8 mouse cellular contexts compared by ENCODE assay signal in the genomic region with DNA sequence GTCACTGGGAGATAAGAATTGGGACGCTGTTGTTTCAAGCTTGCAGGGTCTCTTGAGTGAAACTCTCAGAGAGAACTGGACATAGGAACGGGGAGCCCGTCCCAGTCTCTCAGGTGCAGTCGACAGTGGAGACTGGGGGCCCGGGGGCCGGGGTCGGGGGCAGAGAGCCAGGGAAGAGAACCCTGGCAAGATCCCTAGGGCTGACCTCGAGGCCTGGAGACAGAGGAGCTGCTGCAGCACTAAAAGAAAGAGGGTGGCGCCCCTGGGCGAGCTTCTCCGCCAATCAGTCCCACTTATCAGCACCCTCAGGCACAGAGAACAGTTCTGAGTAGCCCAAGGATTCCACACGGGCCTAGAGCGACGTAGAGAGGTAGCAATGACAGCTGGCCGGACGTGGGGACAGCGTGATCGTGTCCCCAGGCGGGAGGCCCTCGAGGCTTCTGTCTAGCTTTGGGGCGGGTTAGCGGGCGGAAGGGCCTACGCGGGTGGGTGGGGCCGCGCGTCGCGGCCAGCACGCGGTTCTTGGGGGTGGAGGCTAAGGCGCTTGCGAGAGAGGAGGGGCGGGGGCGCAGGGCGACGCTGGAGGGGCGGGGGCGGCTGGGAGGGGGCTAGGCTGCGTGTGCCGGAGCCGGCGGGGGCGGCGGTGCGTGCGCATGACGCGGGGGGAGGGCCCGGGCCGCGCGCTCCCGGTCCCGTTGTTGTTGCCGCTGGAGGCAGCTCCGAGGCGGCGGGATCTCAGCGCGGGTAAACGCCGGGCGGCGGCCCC. TPM values are rescaled to one million over a fixed set of nuclear protein-coding genes. Genes with fewer than 3 reads are reported as not detected.
DNase-seq lines count a peak whose midpoint lies in the region; ATAC-seq and TF ChIP-seq lines count a peak whose summit lies in the region.

No protein-coding gene starts in this region.

- peak; percentile 73 for ATAC-seq in forebrain, embryonic 11.5 days (replicated peaks; ENCODE audit: low FRiP score)
- peak; percentile 79 for ATAC-seq in heart, postnatal 0 days (ENCODE audit: insufficient read depth, low read depth)
- peak; percentile 62 for ATAC-seq in neutrophil, adult 5-6 weeks (ENCODE audit: extremely low read depth, insufficient number of reproducible peaks, low FRiP score, poor library complexity, severe bottlenecking)

- H3K4me1 ChIP-seq in ES-Bruce4 (ENCODE audit: control insufficient read depth, insufficient read depth, low read length): peaks cover 6% of the 10 kb centered on the region
- peaks cover 36% of the 10 kb centered on the region for H3K4me1 ChIP-seq in forebrain, embryonic 11.5 days (replicated peaks; ENCODE audit: control insufficient read depth, insufficient read depth, low read length)
- peaks cover 18% of the 10 kb centered on the region for H3K4me1 ChIP-seq in heart, postnatal 0 days (ENCODE audit: control insufficient read depth, insufficient read depth)
- peaks cover 20% of the 10 kb centered on the region for H3K4me1 ChIP-seq in lung, adult 2 months (ENCODE audit: control insufficient read depth, insufficient read depth, low read length)

- TF ChIP-seq CTCF in ES-Bruce4 (IDR thresholded peaks at IDR 0.05; ENCODE audit: low read depth, low read length): no peak
- TF ChIP-seq CTCF in heart, postnatal 0 days (IDR thresholded peaks at IDR 0.05; ENCODE audit: low read depth): no peak
- TF ChIP-seq CTCF in lung, adult 2 months (IDR thresholded peaks at IDR 0.05; ENCODE audit: insufficient read depth, low read length): no peak

- H3K9ac ChIP-seq in ES-Bruce4 (ENCODE audit: low read depth, poor library complexity, severe bottlenecking): peak overlapping the region; percentile 95
- peak overlapping the region; percentile 93 for H3K9ac ChIP-seq in forebrain, embryonic 11.5 days (ENCODE audit: low read length)
- H3K9ac ChIP-seq in heart, postnatal 0 days (replicated peaks; ENCODE audit: low read depth, low read length): peak overlapping the region; percentile 81

- peak overlapping the region; percentile 53 for H3K4me3 ChIP-seq in ES-Bruce4 (ENCODE audit: low read depth, low read length)
- H3K4me3 ChIP-seq in forebrain, embryonic 11.5 days (ENCODE audit: low read depth, low read length): peak overlapping the region; percentile 93
- peak overlapping the region; percentile 81 for H3K4me3 ChIP-seq in heart, postnatal 0 days (ENCODE audit: low read depth, low read length)
- H3K4me3 ChIP-seq in lung, adult 2 months (replicated peaks; ENCODE audit: extremely low read depth, low read depth, low read length): peak overlapping the region; percentile 94

- H3K36me3 ChIP-seq in ES-Bruce4 (ENCODE audit: control insufficient read depth, insufficient read depth, low read length, poor library complexity, severe bottlenecking): no peaks in the 10 kb centered on the region
- H3K36me3 ChIP-seq in forebrain, embryonic 11.5 days (ENCODE audit: control insufficient read depth, insufficient read depth, low read length): no peaks in the 10 kb centered on the region
- no peaks in the 10 kb centered on the region for H3K36me3 ChIP-seq in heart, postnatal 0 days (replicated peaks; ENCODE audit: control insufficient read depth, insufficient read depth, low read length)

- H3K4me2 ChIP-seq in forebrain, embryonic 11.5 days (ENCODE audit: low read depth, low read length, severe bottlenecking): peak overlapping the region; percentile 98
- H3K4me2 ChIP-seq in heart, postnatal 0 days (ENCODE audit: low read depth, low read length): peak overlapping the region; percentile 99

- no peak for TF ChIP-seq POLR2A in ES-Bruce4 (IDR thresholded peaks at IDR 0.05; ENCODE audit: insufficient read depth, low read length)
- TF ChIP-seq POLR2A in lung, adult 2 months (IDR thresholded peaks at IDR 0.05; ENCODE audit: borderline replicate concordance, extremely low read depth, low read depth, low read length): peak; percentile 90; the same call in 1 of the 2 replicates

- no peaks in the 10 kb centered on the region for H3K27me3 ChIP-seq in ES-Bruce4 (ENCODE audit: control insufficient read depth, insufficient read depth, low read length, poor library complexity, severe bottlenecking)
- H3K27me3 ChIP-seq in forebrain, embryonic 11.5 days (ENCODE audit: control insufficient read depth, insufficient read depth, low read length): no peaks in the 10 kb centered on the region
- H3K27me3 ChIP-seq in heart, postnatal 0 days (ENCODE audit: control insufficient read depth, insufficient read depth, low read length): no peaks in the 10 kb centered on the region

- H3K27ac ChIP-seq in ES-Bruce4 (ENCODE audit: insufficient read depth, low read length): no peak overlapping the region
- H3K27ac ChIP-seq in forebrain, embryonic 11.5 days (ENCODE audit: low read depth, low read length): peak overlapping the region; percentile 86
- peak overlapping the region; percentile 89 for H3K27ac ChIP-seq in heart, postnatal 0 days (ENCODE audit: low read depth)

- WGBS in forebrain, embryonic 11.5 days: 3% methylated on average over 50 of the region's 66 CpGs
- WGBS in heart, postnatal 0 days: 2% methylated on average over 32 of the region's 66 CpGs
- WGBS in lung, adult 2 months: 4% methylated on average over 45 of the region's 66 CpGs

- DNase-seq in c-Kit-positive CD71-positive TER-119-negative erythroid progenitor cells, embryonic 14.5 days (ENCODE audit: low read depth): peak; percentile 77
- peak; percentile 95 for DNase-seq in forebrain, embryonic 11.5 days (ENCODE audit: low spot score)
- DNase-seq in heart, postnatal 0 days (ENCODE audit: low spot score): peak; percentile 87
- DNase-seq in kidney, postnatal 4 days: peak; percentile 88 to 92
- peak; percentile 79 for DNase-seq in lung, adult 2 months
- DNase-seq in testis, postnatal 14 days (ENCODE audit: low spot score): peak; percentile 85

- TF ChIP-seq EP300 in ES-Bruce4 (IDR thresholded peaks at IDR 0.05; ENCODE audit: insufficient read depth, low read depth, low read length): no peak
- TF ChIP-seq EP300 in heart, postnatal 0 days (IDR thresholded peaks at IDR 0.05; ENCODE audit: low read depth): no peak

- H3K9me3 ChIP-seq in ES-Bruce4 (replicated peaks; ENCODE audit: control insufficient read depth, insufficient read depth, low read length, poor library complexity, severe bottlenecking): no peaks in the 10 kb centered on the region
- no peaks in the 10 kb centered on the region for H3K9me3 ChIP-seq in forebrain, embryonic 11.5 days (ENCODE audit: control insufficient read depth, low read length)
- H3K9me3 ChIP-seq in heart, postnatal 0 days (replicated peaks; ENCODE audit: control insufficient read depth, low read length): no peaks in the 10 kb centered on the region

RNA-seq across cellular contexts. Expression of a gene that starts 0.5 kb away (rescaled TPM):
- 76.8 and 79.9 TPM in 2 replicates for polyA plus RNA-seq in ES-Bruce4 (2011; ENCODE audit: insufficient read depth, insufficient read length, low read depth, missing spikeins)
- 52.7 and 67.0 TPM in 2 replicates for polyA plus RNA-seq in forebrain, embryonic 11.5 days (2014; fragmentation: Nextera tagmentation; extraction: Ambion mirVana)
- 39.3 and 40.6 TPM in 2 replicates for total RNA-seq in heart, postnatal 0 days (2014; rRNA removed; ENCODE audit: low replicate concordance)
- 15.6 and 18.3 TPM in 2 replicates for polyA plus RNA-seq in heart, postnatal 0 days (2015; fragmentation: Nextera tagmentation; extraction: Ambion mirVana)
- polyA plus RNA-seq in lung, adult 2 months (2012; rRNA removed): 127 TPM in 2 replicates
- total RNA-seq in neutrophil, adult 5-6 weeks (2017): 26.1 and 28.6 TPM in 2 replicates

RNA-seq across cellular contexts. Expression of a gene that starts 3.8 kb away (rescaled TPM):
- 4.8 and 7.7 TPM in 2 replicates for polyA plus RNA-seq in ES-Bruce4 (2011; ENCODE audit: insufficient read depth, insufficient read length, low read depth, missing spikeins)
- polyA plus RNA-seq in forebrain, embryonic 11.5 days (2014; fragmentation: Nextera tagmentation; extraction: Ambion mirVana): 30.2 and 31.8 TPM in 2 replicates
- total RNA-seq in heart, postnatal 0 days (2014; rRNA removed; ENCODE audit: low replicate concordance): 30.8 and 36.7 TPM in 2 replicates
- 16.5 and 17.3 TPM in 2 replicates for polyA plus RNA-seq in heart, postnatal 0 days (2015; fragmentation: Nextera tagmentation; extraction: Ambion mirVana)
- 49.5 and 56.4 TPM in 2 replicates for polyA plus RNA-seq in lung, adult 2 months (2012; rRNA removed)
- total RNA-seq in neutrophil, adult 5-6 weeks (2017): 28.2 and 29.4 TPM in 2 replicates

RNA-seq across cellular contexts. Expression of a gene that starts 6.4 kb away (rescaled TPM):
- polyA plus RNA-seq in ES-Bruce4 (2011; ENCODE audit: insufficient read depth, insufficient read length, low read depth, missing spikeins): 51.6 and 59.8 TPM in 2 replicates
- 104 and 116 TPM in 2 replicates for polyA plus RNA-seq in forebrain, embryonic 11.5 days (2014; fragmentation: Nextera tagmentation; extraction: Ambion mirVana)
- 368 and 470 TPM in 2 replicates for total RNA-seq in heart, postnatal 0 days (2014; rRNA removed; ENCODE audit: low replicate concordance)
- 219 and 223 TPM in 2 replicates for polyA plus RNA-seq in heart, postnatal 0 days (2015; fragmentation: Nextera tagmentation; extraction: Ambion mirVana)
- polyA plus RNA-seq in lung, adult 2 months (2012; rRNA removed): 187 and 234 TPM in 2 replicates
- total RNA-seq in neutrophil, adult 5-6 weeks (2017): 32.2 and 32.9 TPM in 2 replicates

RNA-seq across cellular contexts. Expression of a gene that starts 27.8 kb away (rescaled TPM):
- polyA plus RNA-seq in ES-Bruce4 (2011; ENCODE audit: insufficient read depth, insufficient read length, low read depth, missing spikeins): 11.3 and 12.6 TPM in 2 replicates
- polyA plus RNA-seq in forebrain, embryonic 11.5 days (2014; fragmentation: Nextera tagmentation; extraction: Ambion mirVana): 28.4 and 28.7 TPM in 2 replicates
- total RNA-seq in heart, postnatal 0 days (2014; rRNA removed; ENCODE audit: low replicate concordance): 74.9 and 110 TPM in 2 replicates
- polyA plus RNA-seq in heart, postnatal 0 days (2015; fragmentation: Nextera tagmentation; extraction: Ambion mirVana): 20.8 and 21.5 TPM in 2 replicates
- 84.6 and 86.8 TPM in 2 replicates for polyA plus RNA-seq in lung, adult 2 months (2012; rRNA removed)
- 56.8 and 58.0 TPM in 2 replicates for total RNA-seq in neutrophil, adult 5-6 weeks (2017)

RNA-seq across cellular contexts. Expression of a gene that starts 28.1 kb away (rescaled TPM):
- polyA plus RNA-seq in ES-Bruce4 (2011; ENCODE audit: insufficient read depth, insufficient read length, low read depth, missing spikeins): 30.9 and 34.0 TPM in 2 replicates
- 47.5 and 53.9 TPM in 2 replicates for polyA plus RNA-seq in forebrain, embryonic 11.5 days (2014; fragmentation: Nextera tagmentation; extraction: Ambion mirVana)
- total RNA-seq in heart, postnatal 0 days (2014; rRNA removed; ENCODE audit: low replicate concordance): 17.3 and 21.6 TPM in 2 replicates
- polyA plus RNA-seq in heart, postnatal 0 days (2015; fragmentation: Nextera tagmentation; extraction: Ambion mirVana): 30.9 and 32.2 TPM in 2 replicates
- polyA plus RNA-seq in lung, adult 2 months (2012; rRNA removed): 47.0 and 71.4 TPM in 2 replicates
- total RNA-seq in neutrophil, adult 5-6 weeks (2017): 30.0 and 36.6 TPM in 2 replicates
